21 mouse cellular contexts compared by ENCODE assay signal in the genomic region with DNA sequence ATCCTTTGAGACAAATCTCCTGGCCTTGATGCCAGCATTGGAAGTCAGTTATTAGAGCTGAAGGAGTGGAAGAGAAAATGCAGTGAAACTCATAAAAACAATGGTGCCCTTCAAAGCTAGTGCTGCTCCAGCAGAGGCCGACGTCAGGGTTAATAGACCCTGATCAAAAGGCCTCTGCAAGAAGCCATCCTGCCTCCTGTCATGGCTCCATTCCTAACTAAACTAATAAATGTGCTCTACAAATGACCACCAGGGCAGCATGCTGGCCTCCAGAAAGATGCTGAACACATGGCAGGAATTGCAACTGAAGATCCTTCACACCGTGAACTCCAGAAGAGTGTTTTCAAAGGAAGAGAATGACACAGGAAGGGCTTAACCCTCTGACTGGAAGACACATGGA.
DNase-seq lines count a peak whose midpoint lies in the region; ATAC-seq and TF ChIP-seq lines count a peak whose summit lies in the region.
"Had no signal": no experiment of that assay in that cellular context is flagged by ENCODE, and none has a peak within 500 bp of the region (broad histone marks: within the 10 kb centered on the region; RNA-seq: fewer than 3 reads in every experiment).

No protein-coding gene starts in this region.

- ATAC-seq in intestine, postnatal 0 days, result no peak
- ATAC-seq in intestine, embryonic 15.5 days, result no peak
- ATAC-seq in embryonic facial prominence, embryonic 14.5 days (ENCODE audit: low read depth), result no peak
- ATAC-seq: hindbrain, embryonic 16.5 days; liver, postnatal 0 days had no signal

- H3K27me3 ChIP-seq in intestine, postnatal 0 days (replicated peaks; ENCODE audit: control insufficient read depth, insufficient read depth, low read length), result no peaks in the 10 kb centered on the region
- no peaks in the 10 kb centered on the region for H3K27me3 ChIP-seq in intestine, embryonic 15.5 days (replicated peaks)
- no peaks in the 10 kb centered on the region for H3K27me3 ChIP-seq in embryonic facial prominence, embryonic 14.5 days (replicated peaks; ENCODE audit: control insufficient read depth, insufficient read depth, low read length)
- H3K27me3 ChIP-seq: heart, embryonic 13.5 days; neural tube, embryonic 12.5 days had no signal

- TF ChIP-seq CTCF in intestine, postnatal 0 days (IDR thresholded peaks at IDR 0.05; ENCODE audit: low read depth), result peak; percentile 18; the same call in 1 of the 2 replicates

- DNase-seq in ovary, postnatal 36 days (ENCODE audit: low spot score), result peak; percentile 29
- DNase-seq in ovary, adult 18-20 months (ENCODE audit: low spot score), result no peak
- DNase-seq in embryonic facial prominence, embryonic 14.5 days (ENCODE audit: low spot score), result peak; percentile 23
- DNase-seq in layer of hippocampus, postnatal 10 days (ENCODE audit: low spot score in 2 of 2), result no peak
- no peak for DNase-seq in testis, postnatal 10 days (ENCODE audit: low spot score)
- DNase-seq: B cell, adult 2 months; cerebellum, adult 2 months; cerebellum, postnatal 36 days; gastrocnemius, postnatal 10 days; heart, adult 18-20 months; kidney, postnatal 14 days; left cerebral cortex, postnatal 4 days; liver; liver, postnatal 0 days; right cerebral cortex, postnatal 25 days; thymus, adult 18-20 months had no signal

- no peak overlapping the region for H3K27ac ChIP-seq in intestine, postnatal 0 days (ENCODE audit: low read depth, low read length)
- H3K27ac ChIP-seq in intestine, embryonic 15.5 days, result no peak overlapping the region
- H3K27ac ChIP-seq in embryonic facial prominence, embryonic 14.5 days (replicated peaks; ENCODE audit: low read depth, low read length), result no peak overlapping the region
- H3K27ac ChIP-seq: heart, embryonic 13.5 days; neural tube, embryonic 12.5 days had no signal

- no peaks in the 10 kb centered on the region for H3K9me3 ChIP-seq in intestine, postnatal 0 days (ENCODE audit: control insufficient read depth)
- H3K9me3 ChIP-seq in intestine, embryonic 15.5 days, result no peaks in the 10 kb centered on the region
- H3K9me3 ChIP-seq in embryonic facial prominence, embryonic 14.5 days (ENCODE audit: control insufficient read depth, low read length), result no peaks in the 10 kb centered on the region
- H3K9me3 ChIP-seq: heart, embryonic 13.5 days; neural tube, embryonic 12.5 days had no signal

- no peak overlapping the region for H3K4me3 ChIP-seq in intestine, postnatal 0 days (ENCODE audit: low read depth, low read length)
- no peak overlapping the region for H3K4me3 ChIP-seq in intestine, embryonic 15.5 days (replicated peaks)
- H3K4me3 ChIP-seq in embryonic facial prominence, embryonic 14.5 days (ENCODE audit: low read depth, low read length), result no peak overlapping the region
- H3K4me3 ChIP-seq: heart, embryonic 13.5 days; neural tube, embryonic 12.5 days had no signal

- H3K9ac ChIP-seq in intestine, postnatal 0 days (ENCODE audit: low read depth, low read length), result no peak overlapping the region
- no peak overlapping the region for H3K9ac ChIP-seq in intestine, embryonic 15.5 days
- H3K9ac ChIP-seq in embryonic facial prominence, embryonic 14.5 days (ENCODE audit: low read depth, low read length), result no peak overlapping the region
- H3K9ac ChIP-seq: heart, embryonic 13.5 days; liver, postnatal 0 days; neural tube, embryonic 12.5 days had no signal

- 41% methylated on average over 3 of the region's 3 CpGs for WGBS in intestine, postnatal 0 days
- 30% methylated on average over 3 of the region's 3 CpGs for WGBS in intestine, embryonic 15.5 days
- 32% methylated on average over 3 of the region's 3 CpGs for WGBS in embryonic facial prominence, embryonic 14.5 days

- H3K36me3 ChIP-seq in intestine, postnatal 0 days (ENCODE audit: control insufficient read depth, insufficient read depth), result no peaks in the 10 kb centered on the region
- no peaks in the 10 kb centered on the region for H3K36me3 ChIP-seq in intestine, embryonic 15.5 days
- no peaks in the 10 kb centered on the region for H3K36me3 ChIP-seq in embryonic facial prominence, embryonic 14.5 days (ENCODE audit: control insufficient read depth, insufficient read depth, low read length)
- H3K36me3 ChIP-seq: neural tube, embryonic 12.5 days had no signal

- 0 out of 2 replicates have a peak, but pooled peaks cover 3% of the 10 kb centered on the region for H3K4me1 ChIP-seq in intestine, postnatal 0 days (replicated peaks; ENCODE audit: control insufficient read depth, insufficient read depth, low read length)
- 0 out of 2 replicates have a peak, but pooled peaks cover 5% of the 10 kb centered on the region for H3K4me1 ChIP-seq in intestine, embryonic 15.5 days (replicated peaks)
- no peaks in the 10 kb centered on the region for H3K4me1 ChIP-seq in embryonic facial prominence, embryonic 14.5 days (ENCODE audit: control insufficient read depth, insufficient read depth, low read length)

- no peak overlapping the region for H3K4me2 ChIP-seq in intestine, postnatal 0 days (replicated peaks; ENCODE audit: low read depth)
- H3K4me2 ChIP-seq in intestine, embryonic 15.5 days (replicated peaks), result no peak overlapping the region
- H3K4me2 ChIP-seq in embryonic facial prominence, embryonic 14.5 days (ENCODE audit: low read depth, low read length), result no peak overlapping the region
- H3K4me2 ChIP-seq: heart, embryonic 13.5 days; neural tube, embryonic 12.5 days had no signal

Comparison
In these comparisons a context has a peak if more than half of its experiments do, and no peak if none do; other contexts are left out.
1. DNase-seq: peak in ovary, postnatal 36 days (single experiment) and embryonic facial prominence, embryonic 14.5 days (single experiment); none in ovary, adult 18-20 months (single experiment), layer of hippocampus, postnatal 10 days (0 of 2) and testis, postnatal 10 days (single experiment).